Mouse (Mus musculus): ENCODE data around the gene Hmcn2. TPM values are rescaled to one million over a fixed set of nuclear protein-coding genes. Genes with fewer than 3 reads are reported as not detected.

The Hmcn2 gene
- total RNA-seq, 2 experiments from 2014 or later: 0.25 to 0.49 TPM

DNA sequence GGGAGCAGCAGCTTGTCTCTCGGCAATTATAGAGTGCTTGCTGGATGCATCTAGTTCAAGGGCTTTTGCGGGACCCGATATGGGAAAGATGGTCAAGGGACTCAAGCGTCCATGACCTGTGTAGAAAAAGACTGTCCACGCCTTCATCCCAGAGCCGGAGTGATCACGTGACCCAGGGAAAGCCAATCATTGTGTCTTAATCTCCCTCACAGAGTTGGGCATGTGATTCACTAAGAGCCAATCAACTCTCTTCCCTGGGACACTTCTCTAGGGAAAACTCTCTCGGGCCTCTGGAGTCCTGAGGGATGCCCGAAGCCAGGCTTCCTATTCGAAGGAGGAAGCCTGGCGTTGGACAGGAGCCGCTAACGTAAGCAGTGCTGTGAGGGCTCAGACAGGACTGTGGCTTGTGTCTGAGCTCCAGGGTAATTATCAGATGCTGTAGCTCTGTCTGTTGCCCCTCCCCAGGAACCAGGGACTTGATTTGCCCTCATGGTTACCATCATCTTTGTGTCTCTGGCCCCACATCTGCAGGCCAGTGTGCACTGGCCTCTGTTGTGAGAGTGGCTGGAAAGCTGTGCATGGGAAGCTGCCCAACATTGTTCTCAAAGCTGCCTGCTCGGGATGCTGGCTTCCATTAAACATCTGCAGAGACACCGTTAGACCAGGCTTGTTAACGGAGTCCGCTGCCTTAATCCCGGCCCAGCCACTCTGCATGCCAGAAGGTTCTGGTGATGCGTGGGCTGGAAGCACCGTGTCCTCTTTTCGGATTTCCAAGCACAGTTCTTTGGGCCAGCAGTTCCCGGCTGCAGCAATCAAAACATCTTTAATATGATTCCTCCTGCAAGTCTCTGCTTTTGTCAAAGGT is 9.2 kb upstream of the Hmcn2 start:
- DNase-seq (ENCODE audit: extremely low spot score in 1 of 2, low spot score in 1 of 2): no peak

DNA sequence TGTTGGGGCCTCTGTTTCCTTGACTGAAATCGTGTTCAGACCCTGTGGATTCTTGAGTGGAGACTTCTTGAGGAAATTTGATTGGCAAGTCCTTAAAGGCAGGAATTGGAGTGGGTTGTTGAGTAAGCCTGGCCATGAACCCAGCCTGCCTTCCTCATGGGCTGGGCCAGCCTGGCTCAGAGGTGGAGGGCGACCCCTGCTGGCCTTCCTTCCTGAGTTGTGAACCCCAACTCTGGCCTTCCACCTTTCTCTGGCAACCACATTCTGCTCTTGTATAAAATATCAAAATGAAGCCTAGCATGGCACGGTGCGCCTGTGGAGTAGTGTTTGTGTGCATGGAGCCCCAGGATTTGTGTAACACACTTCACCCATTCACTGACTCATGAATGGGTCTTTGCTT is 8.5 kb upstream of the Hmcn2 start:
- peak in 1 of 2 experiments; percentile 48 for DNase-seq (ENCODE audit: extremely low spot score in 1 of 2, low spot score in 1 of 2)

GRCm38 (mm10) chr2:31308257-31308656 is 6.0 kb upstream of the Hmcn2 start:
- no peak for DNase-seq (ENCODE audit: extremely low spot score in 1 of 2, low spot score in 1 of 2)

GRCm38 (mm10) chr2:31309549-31309948 is 4.7 kb upstream of the Hmcn2 start:
- no peak for DNase-seq (ENCODE audit: extremely low spot score in 1 of 2, low spot score in 1 of 2)

DNA sequence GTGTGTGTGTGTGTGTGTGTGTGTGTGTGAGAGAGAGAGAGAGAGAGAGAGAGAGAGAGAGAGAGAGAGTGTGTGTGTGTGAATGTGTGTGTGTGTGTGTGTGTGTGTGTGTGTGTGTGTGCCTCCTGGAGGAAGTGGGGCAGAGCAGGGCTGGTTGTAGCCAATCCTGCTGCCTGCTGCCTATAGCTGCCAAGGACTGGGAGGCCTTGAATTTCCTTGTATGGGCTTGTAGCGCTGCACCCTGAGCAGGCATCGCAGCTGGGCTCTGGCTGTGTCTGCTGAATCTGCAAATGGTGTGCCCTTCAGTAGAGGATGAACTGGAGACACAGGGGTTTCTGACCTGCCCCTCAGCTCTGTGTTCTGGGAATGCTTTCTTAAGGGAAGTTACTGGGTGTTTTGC is 3.9 kb downstream of the Hmcn2 start:
- no peak for DNase-seq (ENCODE audit: extremely low spot score in 1 of 2, low spot score in 1 of 2)

- no peak for DNase-seq (ENCODE audit: extremely low spot score in 1 of 2, low spot score in 1 of 2)
Observed at GRCm38 (mm10) chr2:31319200-31319599, 5.0 kb downstream of the Hmcn2 start.

DNA sequence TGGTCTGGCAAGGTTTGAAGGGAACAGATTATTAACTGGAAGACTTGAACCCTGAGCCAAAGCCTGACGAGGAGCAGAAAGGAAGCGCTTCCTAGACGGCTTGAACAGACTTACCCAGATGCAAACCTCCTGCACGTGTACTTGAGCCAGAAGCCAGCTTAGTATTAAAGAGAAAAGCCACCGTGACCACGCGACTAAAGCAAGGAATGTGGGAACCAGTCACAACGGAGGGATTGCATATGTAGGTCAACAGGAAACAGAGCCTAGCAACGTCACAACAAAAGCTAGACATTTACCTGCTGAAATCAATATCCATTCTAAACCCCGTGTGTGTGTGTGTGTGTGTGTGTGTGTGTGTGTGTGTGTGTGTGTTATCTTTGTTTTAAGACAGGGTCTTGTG is 13.0 kb downstream of the Hmcn2 start:
- no peak for DNase-seq (ENCODE audit: extremely low spot score in 1 of 2, low spot score in 1 of 2)

GRCm38 (mm10) chr2:31337706-31338330 is 23.6 kb downstream of the Hmcn2 start:
- DNase-seq (ENCODE audit: extremely low spot score in 1 of 2, low spot score in 1 of 2): peak in 1 of 2 experiments; percentile 24

- no peak for DNase-seq (ENCODE audit: extremely low spot score in 1 of 2, low spot score in 1 of 2)
Observed at GRCm38 (mm10) chr2:31339826-31340225, 25.6 kb downstream of the Hmcn2 start.

GRCm38 (mm10) chr2:31341726-31342535 is 27.7 kb downstream of the Hmcn2 start:
- DNase-seq (ENCODE audit: extremely low spot score in 1 of 2, low spot score in 1 of 2): no peak

DNA sequence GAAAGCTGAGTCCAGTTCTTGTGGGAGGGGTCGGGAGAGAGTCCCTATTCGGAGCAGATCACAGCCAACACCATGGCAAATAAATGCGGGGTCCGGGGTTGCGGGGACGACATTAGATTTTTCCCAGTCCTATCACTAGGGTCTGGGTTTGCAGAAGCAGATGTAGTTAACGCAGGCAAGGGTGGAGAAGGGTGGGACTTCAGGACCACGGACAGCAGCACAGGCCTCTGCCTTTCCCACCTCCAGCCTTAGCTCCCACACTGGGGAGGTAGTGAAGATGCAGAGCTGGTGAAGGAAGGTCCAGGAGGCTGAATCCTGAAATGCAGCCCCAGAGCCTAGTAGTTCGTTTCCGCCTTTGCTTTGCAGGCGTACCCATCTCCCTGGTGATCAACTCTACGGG is 31.9 kb downstream of the Hmcn2 start:
- DNase-seq (ENCODE audit: extremely low spot score in 1 of 2, low spot score in 1 of 2): no peak

DNA sequence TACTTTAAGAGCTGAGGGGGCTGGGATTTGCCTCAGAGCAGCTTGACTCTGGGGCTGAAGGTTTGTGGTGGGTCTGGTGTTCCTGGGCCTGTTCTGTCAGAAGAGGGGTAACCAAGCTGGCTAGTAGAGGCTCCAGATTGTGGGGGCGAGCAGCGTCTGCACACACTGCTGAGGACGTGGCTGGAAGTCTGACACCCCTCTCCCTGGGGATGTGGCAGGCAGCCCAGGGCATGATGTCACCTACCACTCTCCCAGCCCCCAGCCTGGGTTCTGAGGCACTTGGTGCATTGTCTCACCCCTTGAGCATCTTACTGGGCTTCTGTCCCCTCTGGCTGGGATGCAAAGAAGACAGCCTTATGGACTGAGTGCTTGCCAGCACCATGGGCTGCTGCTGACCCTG is 34.2 kb downstream of the Hmcn2 start:
- DNase-seq (ENCODE audit: extremely low spot score in 1 of 2, low spot score in 1 of 2): no peak

- no peak for DNase-seq (ENCODE audit: extremely low spot score in 1 of 2, low spot score in 1 of 2)
Observed at GRCm38 (mm10) chr2:31348850-31349249, 34.6 kb downstream of the Hmcn2 start.

- no peak for DNase-seq (ENCODE audit: extremely low spot score in 1 of 2, low spot score in 1 of 2)
Observed at GRCm38 (mm10) chr2:31356771-31357170, 42.6 kb downstream of the Hmcn2 start.

DNA sequence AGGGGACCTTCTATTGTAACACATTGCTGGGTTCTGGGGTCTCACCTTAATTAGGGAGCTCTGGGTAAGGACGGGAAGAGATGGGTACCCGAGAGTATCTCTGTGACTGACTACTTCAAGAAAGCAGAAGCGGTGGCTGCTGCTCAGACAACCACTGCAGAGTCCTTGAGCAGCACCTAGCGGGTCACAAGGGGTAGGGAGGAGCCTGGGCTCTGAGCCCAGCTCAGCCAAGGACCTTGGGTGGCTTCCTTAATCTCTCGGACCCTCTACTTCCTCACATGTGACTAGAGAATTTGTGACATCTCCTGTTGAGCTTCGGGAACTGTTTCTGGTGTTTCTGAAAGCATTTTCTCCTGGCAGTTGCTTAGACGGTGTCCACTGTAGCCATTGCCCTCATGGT is 45.1 kb downstream of the Hmcn2 start:
- DNase-seq (ENCODE audit: extremely low spot score in 1 of 2, low spot score in 1 of 2): no peak

- DNase-seq (ENCODE audit: extremely low spot score in 1 of 2, low spot score in 1 of 2): no peak
Observed at GRCm38 (mm10) chr2:31367186-31367585, 53.0 kb downstream of the Hmcn2 start.

DNA sequence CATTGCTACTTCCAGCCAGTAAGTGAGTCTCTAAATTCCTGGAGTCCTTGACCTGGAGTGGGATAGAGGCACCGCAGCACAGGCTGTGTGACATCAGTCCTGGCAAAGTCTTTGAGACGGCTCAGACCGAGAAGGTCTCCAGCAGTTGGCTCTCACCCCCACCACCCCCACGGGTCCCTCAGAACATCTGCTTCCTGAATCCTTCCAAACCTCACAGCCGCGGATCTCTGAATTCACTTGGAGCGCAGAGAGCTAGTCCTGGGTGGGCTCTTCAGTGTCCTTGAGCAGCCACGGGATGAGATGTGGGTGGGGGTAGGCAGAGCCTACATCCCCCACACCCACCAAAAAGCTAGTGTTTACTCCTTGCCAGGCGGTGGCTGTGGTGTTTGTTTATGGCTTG is 57.2 kb downstream of the Hmcn2 start:
- DNase-seq (ENCODE audit: extremely low spot score in 1 of 2, low spot score in 1 of 2): no peak

DNA sequence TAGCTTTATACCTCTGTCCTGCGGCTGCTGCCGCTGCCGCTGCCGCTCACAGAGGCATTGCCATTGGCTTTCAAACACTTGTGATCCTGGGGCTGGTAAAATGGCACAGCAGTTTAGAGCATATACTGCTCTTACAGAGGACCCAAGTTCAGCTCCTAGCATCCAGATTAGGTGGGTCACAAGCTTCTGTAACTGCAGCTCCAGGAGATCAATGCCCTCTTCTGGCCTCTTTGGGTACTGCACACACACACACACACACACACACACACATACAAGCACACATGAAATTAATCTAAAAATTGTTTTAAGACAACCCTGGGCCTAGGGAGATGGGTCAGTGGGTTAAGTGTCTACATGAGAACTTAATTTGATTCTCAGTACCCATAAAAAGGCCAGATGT is 58.0 kb downstream of the Hmcn2 start:
- DNase-seq (ENCODE audit: extremely low spot score in 1 of 2, low spot score in 1 of 2): no peak

GRCm38 (mm10) chr2:31374415-31374814 is 60.2 kb downstream of the Hmcn2 start:
- peak in 1 of 2 experiments; percentile 18 for DNase-seq (ENCODE audit: extremely low spot score in 1 of 2, low spot score in 1 of 2)

DNA sequence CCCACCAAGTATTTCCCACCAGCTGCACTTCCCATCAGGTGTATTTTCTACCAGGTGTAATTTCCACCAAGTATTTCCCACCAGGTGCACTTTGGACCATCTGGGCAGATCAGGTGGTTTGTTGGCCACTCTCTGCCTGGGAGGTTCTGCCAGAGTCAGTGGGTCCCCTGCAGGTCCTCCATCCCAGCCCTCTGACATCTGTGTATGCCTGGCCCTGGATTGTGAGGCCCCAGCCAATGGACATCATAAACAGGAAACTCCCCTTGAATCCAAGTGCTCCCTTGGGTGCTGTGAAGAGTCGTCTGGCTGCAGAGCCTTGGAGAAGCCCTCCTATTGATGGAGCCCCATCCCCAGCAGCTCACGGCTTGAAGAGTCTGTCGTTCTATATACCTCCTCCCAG is 61.8 kb downstream of the Hmcn2 start:
- DNase-seq (ENCODE audit: extremely low spot score in 1 of 2, low spot score in 1 of 2): no peak

- no peak for DNase-seq (ENCODE audit: extremely low spot score in 1 of 2, low spot score in 1 of 2)
Observed at GRCm38 (mm10) chr2:31377481-31377880, 63.3 kb downstream of the Hmcn2 start.

All from layer of hippocampus, postnatal 25 days (tissue).